Mouse (Mus musculus): Measurements from ENCODE around the gene BC017158.

- TF ChIP-seq CTCF (IDR thresholded peaks at IDR 0.05; ENCODE audit: low read depth, low read length) (no peak), POLR2A (IDR thresholded peaks at IDR 0.05; ENCODE audit: borderline replicate concordance, low read depth, low read length) (no peak)
Measured at GRCm38 (mm10) chr7:128304198-128304597, 6.2 kb upstream of the BC017158 start.
